Mouse (Mus musculus): ENCODE measurements at regions not wholly inside any gene's neighbourhood (a gene's known extent, or its start where the extent isn't known, plus 50 kb on each side); places are given as distances from the start of the nearest gene placed in this dataset.

DNA sequence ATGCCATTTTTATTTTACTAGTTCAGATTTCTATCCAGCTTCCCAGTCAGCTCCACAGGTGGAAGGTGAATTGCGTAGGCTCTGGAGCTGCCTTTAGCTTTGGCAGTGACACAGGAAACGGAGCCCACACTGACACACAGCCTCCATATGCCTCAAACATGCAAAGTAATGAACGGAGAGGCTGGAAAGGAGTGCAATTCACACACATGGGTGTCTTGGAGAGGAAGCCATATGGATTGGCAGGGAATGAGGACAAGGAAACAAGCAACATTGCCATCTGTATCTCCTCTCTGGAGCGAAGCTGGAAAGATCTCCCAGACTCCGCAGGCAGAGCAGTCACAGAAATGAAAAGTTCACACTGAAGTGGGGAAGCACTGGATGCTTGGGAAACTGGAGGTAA is 201.6 kb upstream of the 4930452B06Rik start:
- no peak for TF ChIP-seq EP300 (IDR thresholded peaks at IDR 0.05)
- TF ChIP-seq CTCF (IDR thresholded peaks at IDR 0.05), result no peak
